Mouse (Mus musculus): ENCODE results near the gene Pnma1. TPM values are rescaled to one million over a fixed set of nuclear protein-coding genes. Genes with fewer than 3 reads are reported as not detected.

Gene Pnma1
- 1.2 TPM in 2 replicates for polyA plus RNA-seq (2016; fragmentation: Nextera tagmentation; extraction: Ambion mirVana)

DNA sequence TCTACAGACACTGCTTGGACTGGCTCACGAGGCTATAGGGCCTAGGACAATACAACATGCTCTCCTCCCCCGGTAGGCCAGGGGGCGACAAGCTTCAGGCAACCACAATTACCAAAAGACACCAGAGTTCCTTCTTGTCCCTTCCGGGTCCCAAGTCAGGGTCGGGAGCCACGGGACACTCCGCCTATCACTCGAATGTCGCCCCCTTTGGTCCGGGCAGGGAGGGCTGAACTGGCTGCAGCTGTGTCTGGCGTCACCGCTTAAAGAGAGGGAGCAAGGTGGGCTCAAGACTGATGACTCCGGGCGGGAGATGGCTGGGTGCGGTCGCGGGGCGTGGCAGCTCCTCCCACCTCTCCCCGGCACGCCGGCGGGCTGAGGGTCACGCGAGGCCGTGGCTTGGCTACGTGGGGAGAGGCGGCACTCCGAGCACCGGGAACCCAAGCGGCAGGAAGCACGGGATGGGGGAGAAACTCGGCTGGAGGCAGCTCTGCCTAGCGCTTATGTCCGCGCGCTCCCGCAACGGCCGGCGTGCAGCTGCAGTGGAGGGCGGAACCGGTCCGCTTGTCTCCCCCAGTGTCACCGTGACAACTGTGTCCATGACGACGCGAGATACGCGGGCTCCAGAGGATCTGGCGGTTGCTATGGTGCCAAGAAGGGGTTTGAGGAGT is at the start of gene Pnma1:
Gene Pnma1, minus strand, starts transcription at position 536 of the 668 bp plus-strand sequence.
- peaks cover 22% of the 10 kb centered on the region for H3K4me1 ChIP-seq
- H3K9me3 ChIP-seq (replicated peaks), result no peaks in the 10 kb centered on the region
- H3K27ac ChIP-seq, result peak within 1 kb of the TSS; percentile 63
- no peaks in the 10 kb centered on the region for H3K27me3 ChIP-seq (ENCODE audit: low read depth, poor library complexity, severe bottlenecking)
- peaks cover 46% of the 10 kb centered on the region for H3K36me3 ChIP-seq
- DNase-seq (ENCODE audit: low spot score), result peak; percentile 87
- WGBS, result 2% methylated on average over 50 of the region's 50 CpGs
- peak within 1 kb of the TSS; percentile 65 for H3K4me3 ChIP-seq

GRCm38 (mm10) chr12:84195195-84195594 is 46.9 kb upstream of the Pnma1 start:
- H3K27me3 ChIP-seq (ENCODE audit: low read depth, poor library complexity, severe bottlenecking), result no peaks in the 10 kb centered on the region
- peak overlapping the region; percentile 26; the same call in 1 of the 2 replicates for H3K27ac ChIP-seq
- no peaks in the 10 kb centered on the region for H3K9me3 ChIP-seq (replicated peaks)
- 33% methylated on average over 6 of the region's 6 CpGs for WGBS
- H3K4me3 ChIP-seq, result no peak overlapping the region
- no peaks in the 10 kb centered on the region; the same call in 1 of the 2 replicates for H3K36me3 ChIP-seq
- H3K4me1 ChIP-seq, result peaks cover 72% of the 10 kb centered on the region
- no peak for DNase-seq (ENCODE audit: low spot score)

GRCm38 (mm10) chr12:84194400-84195109 is 46.3 kb upstream of the Pnma1 start:
- WGBS, result 7% methylated on average over 13 of the region's 13 CpGs
- no peaks in the 10 kb centered on the region for H3K36me3 ChIP-seq
- peak overlapping the region; percentile 94 for H3K27ac ChIP-seq
- no peak for DNase-seq (ENCODE audit: low spot score)
- peaks cover 78% of the 10 kb centered on the region for H3K4me1 ChIP-seq
- H3K27me3 ChIP-seq (ENCODE audit: low read depth, poor library complexity, severe bottlenecking), result no peaks in the 10 kb centered on the region
- peak overlapping the region; percentile 82 for H3K4me3 ChIP-seq
- H3K9me3 ChIP-seq (replicated peaks), result no peaks in the 10 kb centered on the region

GRCm38 (mm10) chr12:84193642-84194399 is 45.5 kb upstream of the Pnma1 start:
- DNase-seq (ENCODE audit: low spot score), result peak; percentile 93
- WGBS, result under 1% methylated on average over 49 of the region's 49 CpGs
- Histone ChIP-seq H3K27ac (peak overlapping the region; percentile 94), H3K4me1 (peaks cover 86% of the 10 kb centered on the region), H3K4me3 (peak overlapping the region; percentile 82), H3K9me3 (replicated peaks) (no peaks in the 10 kb centered on the region), H3K36me3 (no peaks in the 10 kb centered on the region), H3K27me3 (ENCODE audit: low read depth, poor library complexity, severe bottlenecking) (no peaks in the 10 kb centered on the region)

DNA sequence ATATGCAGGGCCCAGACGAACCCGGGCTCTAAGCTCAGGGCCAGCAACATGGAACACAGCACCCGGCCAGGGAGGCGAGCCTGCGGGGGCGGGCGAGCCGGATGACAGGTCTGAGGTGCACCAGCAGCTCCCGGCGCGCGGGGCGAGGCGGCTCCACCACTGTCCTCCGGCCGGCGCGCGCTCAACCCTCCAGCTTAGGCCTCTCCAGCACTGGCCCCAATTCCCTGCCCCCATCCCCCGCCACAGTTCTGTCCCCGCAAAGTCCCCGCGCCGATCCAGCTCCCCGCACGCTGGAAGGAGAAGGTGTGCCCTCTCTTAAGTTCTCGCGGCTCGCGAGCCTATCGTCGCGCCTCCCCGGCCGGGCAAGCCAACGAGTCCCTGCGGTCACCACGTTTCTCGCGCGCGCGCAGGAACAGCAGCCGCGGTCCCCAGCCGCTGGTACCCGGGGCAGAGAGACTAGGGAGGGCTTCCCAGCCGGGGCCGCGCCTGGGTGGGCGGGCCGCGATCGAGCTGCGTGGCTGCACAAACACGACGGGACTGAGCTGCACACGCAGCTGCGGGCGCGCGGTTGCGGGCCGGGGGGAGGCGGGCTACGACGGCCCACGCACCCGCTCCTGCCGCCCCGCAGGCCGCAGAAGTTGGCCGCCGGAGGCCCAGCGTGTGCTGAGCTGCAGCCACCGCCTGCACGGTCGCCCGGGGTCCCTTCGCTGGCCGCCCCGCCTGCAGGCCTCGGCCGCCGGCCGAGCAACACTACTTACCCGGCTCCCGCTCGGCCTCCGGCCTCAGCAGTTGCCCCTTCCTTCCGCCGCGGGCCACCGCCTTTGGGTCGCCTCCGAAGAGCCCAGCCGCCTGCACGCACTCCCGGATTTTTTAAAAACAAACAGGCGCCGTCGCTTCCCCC is 44.7 kb upstream of the Pnma1 start:
- under 1% methylated on average over 96 of the region's 102 CpGs for WGBS
- no peaks in the 10 kb centered on the region for H3K9me3 ChIP-seq (replicated peaks)
- peak; percentile 83 for DNase-seq (ENCODE audit: low spot score)
- H3K36me3 ChIP-seq, result no peaks in the 10 kb centered on the region
- H3K27ac ChIP-seq, result peak overlapping the region; percentile 94
- H3K27me3 ChIP-seq (ENCODE audit: low read depth, poor library complexity, severe bottlenecking), result no peaks in the 10 kb centered on the region
- H3K4me3 ChIP-seq, result peak overlapping the region; percentile 82
- peaks cover 90% of the 10 kb centered on the region for H3K4me1 ChIP-seq

- peak overlapping the region; percentile 82 for H3K4me3 ChIP-seq
- H3K27ac ChIP-seq, result peak overlapping the region; percentile 94
- DNase-seq (ENCODE audit: low spot score), result peak; percentile 53
- H3K36me3 ChIP-seq, result peaks cover 2% of the 10 kb centered on the region; the same call in 1 of the 2 replicates
- WGBS, result under 1% methylated on average over 13 of the region's 13 CpGs
- H3K4me1 ChIP-seq, result peaks cover 94% of the 10 kb centered on the region
- H3K27me3 ChIP-seq (ENCODE audit: low read depth, poor library complexity, severe bottlenecking), result no peaks in the 10 kb centered on the region
- no peaks in the 10 kb centered on the region for H3K9me3 ChIP-seq (replicated peaks)
Observed at GRCm38 (mm10) chr12:84192280-84192679, 44.0 kb upstream of the Pnma1 start.

GRCm38 (mm10) chr12:84191770-84192169 is 43.5 kb upstream of the Pnma1 start:
- DNase-seq (ENCODE audit: low spot score), result no peak
- 6% methylated on average over 5 of the region's 5 CpGs for WGBS
- Histone ChIP-seq H3K27me3 (ENCODE audit: low read depth, poor library complexity, severe bottlenecking) (no peaks in the 10 kb centered on the region), H3K4me3 (peak overlapping the region; percentile 82), H3K4me1 (peaks cover 96% of the 10 kb centered on the region), H3K9me3 (replicated peaks) (no peaks in the 10 kb centered on the region), H3K36me3 (peaks cover 7% of the 10 kb centered on the region), H3K27ac (peak overlapping the region; percentile 94)

DNA sequence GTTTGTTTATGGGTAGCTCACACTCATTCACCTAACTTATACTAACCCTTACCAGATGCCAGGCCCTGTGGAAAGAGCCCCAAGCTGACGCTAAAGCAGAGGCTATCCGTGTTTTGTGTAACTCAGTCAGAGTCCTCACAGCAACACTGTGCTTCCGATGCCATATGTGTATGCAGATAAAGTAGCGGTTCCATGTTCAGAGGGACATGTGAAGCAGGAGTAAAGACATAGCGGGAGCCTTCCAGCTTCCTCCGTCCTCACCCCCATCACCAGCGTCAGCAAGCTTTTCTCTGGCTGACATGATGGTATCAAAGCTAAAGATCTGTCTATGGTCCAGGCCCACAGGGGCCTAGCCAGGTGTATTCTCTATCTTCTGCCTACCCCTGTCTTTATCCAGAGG is 42.9 kb upstream of the Pnma1 start:
- H3K27ac ChIP-seq, result peak overlapping the region; percentile 94; the same call in 1 of the 2 replicates
- H3K4me3 ChIP-seq, result peak overlapping the region; percentile 82
- no peaks in the 10 kb centered on the region for H3K9me3 ChIP-seq (replicated peaks)
- no peaks in the 10 kb centered on the region for H3K27me3 ChIP-seq (ENCODE audit: low read depth, poor library complexity, severe bottlenecking)
- peaks cover 91% of the 10 kb centered on the region for H3K4me1 ChIP-seq
- DNase-seq (ENCODE audit: low spot score), result no peak
- H3K36me3 ChIP-seq, result peaks cover 12% of the 10 kb centered on the region
- WGBS, result 50% methylated on average over 7 of the region's 7 CpGs

GRCm38 (mm10) chr12:84190151-84190820 is 42.0 kb upstream of the Pnma1 start:
- H3K27me3 ChIP-seq (ENCODE audit: low read depth, poor library complexity, severe bottlenecking), result no peaks in the 10 kb centered on the region
- no peak for DNase-seq (ENCODE audit: low spot score)
- 28% methylated on average over 13 of the region's 15 CpGs for WGBS
- peak overlapping the region; percentile 82 for H3K4me3 ChIP-seq
- H3K36me3 ChIP-seq, result peaks cover 19% of the 10 kb centered on the region
- peaks cover 91% of the 10 kb centered on the region for H3K4me1 ChIP-seq
- H3K9me3 ChIP-seq (replicated peaks), result no peaks in the 10 kb centered on the region
- H3K27ac ChIP-seq, result peak overlapping the region; percentile 51; the same call in 1 of the 2 replicates

GRCm38 (mm10) chr12:84188881-84189444 is 40.7 kb upstream of the Pnma1 start:
- DNase-seq (ENCODE audit: low spot score), result no peak
- H3K4me1 ChIP-seq, result peaks cover 77% of the 10 kb centered on the region
- no peak overlapping the region for H3K4me3 ChIP-seq
- peak overlapping the region; percentile 71 for H3K27ac ChIP-seq
- peaks cover 32% of the 10 kb centered on the region for H3K36me3 ChIP-seq
- no peaks in the 10 kb centered on the region for H3K9me3 ChIP-seq (replicated peaks)
- WGBS, result 64% methylated on average over 14 of the region's 14 CpGs
- H3K27me3 ChIP-seq (ENCODE audit: low read depth, poor library complexity, severe bottlenecking), result no peaks in the 10 kb centered on the region

DNA sequence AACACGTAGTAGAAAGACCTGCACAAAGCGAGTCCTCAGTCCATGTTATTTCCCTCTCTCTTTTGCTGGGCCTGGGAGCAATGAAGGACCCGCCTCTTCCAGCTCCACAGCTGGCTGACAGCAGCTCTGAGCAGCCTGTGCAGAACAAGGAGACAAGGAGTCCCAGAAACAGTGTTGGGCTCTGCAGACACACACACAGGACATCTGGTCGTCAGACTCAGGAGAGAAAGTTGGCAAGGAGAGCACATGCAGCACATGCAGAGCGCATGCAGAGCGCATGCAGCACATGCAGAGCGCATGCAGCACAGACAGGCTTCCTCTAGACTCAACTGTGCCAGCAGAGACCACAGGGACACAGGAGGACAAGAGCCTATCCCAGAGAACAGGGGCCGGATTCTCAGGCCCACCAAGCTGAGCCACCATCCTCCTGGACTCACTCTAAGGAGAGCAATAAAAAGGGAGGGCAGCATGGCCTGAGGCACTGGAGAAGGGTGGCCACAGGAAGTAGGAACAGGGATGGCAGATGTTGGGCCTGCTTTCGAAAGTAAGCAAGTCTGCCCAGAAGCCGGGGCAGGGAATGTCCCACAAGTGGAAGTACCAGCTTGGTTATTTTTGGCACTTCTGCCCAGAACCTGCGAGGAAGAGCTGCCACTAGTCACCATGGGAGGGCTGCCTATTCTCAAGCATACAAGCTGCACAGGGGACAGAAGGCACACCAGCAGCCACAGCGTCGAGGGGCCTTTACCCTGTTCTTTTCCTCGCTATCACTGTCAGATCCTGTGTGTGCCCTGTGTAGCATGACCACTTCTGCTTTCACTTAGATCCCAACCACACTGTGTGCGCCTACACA is 39.7 kb upstream of the Pnma1 start:
- Histone ChIP-seq H3K27me3 (ENCODE audit: low read depth, poor library complexity, severe bottlenecking) (no peaks in the 10 kb centered on the region), H3K27ac (peak overlapping the region; percentile 71), H3K36me3 (peaks cover 32% of the 10 kb centered on the region), H3K4me3 (no peak overlapping the region), H3K9me3 (replicated peaks) (no peaks in the 10 kb centered on the region), H3K4me1 (peaks cover 70% of the 10 kb centered on the region)
- 67% methylated on average over 15 of the region's 15 CpGs for WGBS
- peak; percentile 54 for DNase-seq (ENCODE audit: low spot score)

Measured in limb, embryonic 10.5 days (tissue).